Mouse (Mus musculus) hindbrain, postnatal 0 days (tissue): ENCODE results near the gene Reln. TPM values are rescaled to one million over a fixed set of nuclear protein-coding genes. Genes with fewer than 3 reads are reported as not detected.
A peak's percentile ranks its signal among the peaks of the same experiment; 100 is the strongest.

Source experiments
- ATAC-seq: fragments of 200-750 bp; cut with Nextera tagmentation; 2 replicates; pipeline ENCODE4 v1.8.0; 2017; ENCODE audit warnings: mild to moderate bottlenecking, moderate TSS enrichment, moderate library complexity
- DNase-seq: peaks from one replicate; pipeline ENCODE4 v3.0.0-alpha.2; 2015; ENCODE audit warnings: low spot score
- H3K27ac ChIP-seq: fragments of 300-500 bp; sonication (generic); 2 replicates; pipeline ENCODE4 v1.5.1; 2014; ENCODE audit warnings: mild to moderate bottlenecking
- H3K27me3 ChIP-seq: fragments of 300-500 bp; sonication (generic); 2 replicates; pipeline ENCODE4 v1.6.1; 2014; ENCODE audit warnings: low read length, mixed read lengths; ENCODE audit not compliant: insufficient read depth
- H3K36me3 ChIP-seq: fragments of 300-500 bp; sonication (generic); 2 replicates; pipeline ENCODE4 v1.6.1; 2014; ENCODE audit warnings: low read length, mixed read lengths; ENCODE audit not compliant: insufficient read depth
- H3K4me1 ChIP-seq: fragments of 300-500 bp; sonication (generic); 2 replicates; pipeline ENCODE4 v1.6.1; 2014; ENCODE audit warnings: antibody characterized with exemption, low read length, mixed read lengths; ENCODE audit not compliant: insufficient read depth
- H3K4me2 ChIP-seq: fragments of 300-500 bp; sonication (generic); 2 replicates; pipeline ENCODE4 v1.6.1; 2014; ENCODE audit warnings: low read depth, mild to moderate bottlenecking, low read length, moderate library complexity, mixed read lengths
- H3K4me3 ChIP-seq: fragments of 300-500 bp; sonication (generic); 2 replicates; pipeline ENCODE4 v1.5.1; 2014; ENCODE audit warnings: low read length
- H3K9ac ChIP-seq: fragments of 300-500 bp; sonication (generic); replicated peaks from 2 replicates; pipeline ENCODE4 v1.6.1; 2014; ENCODE audit warnings: mild to moderate bottlenecking, low read length, moderate library complexity, mixed read lengths
- H3K9me3 ChIP-seq: fragments of 300-500 bp; sonication (generic); 2 replicates; pipeline ENCODE4 v1.6.1; 2016; ENCODE audit warnings: low read length, mixed read lengths
- CTCF ChIP-seq: IDR thresholded peaks from 2 replicates; pipeline ENCODE4 v1.5.1; 2016; ENCODE audit warnings: antibody characterized with exemption, control low read depth, low read depth
- WGBS: fragments of 180-500 bp; shearing (Covaris S2); extraction: QIAGEN DNeasy Blood & Tissue Kit; methylation state at CpG from one replicate; pipeline ENCODE4 v1.1.7; 2014; 5-methylcytosine and 5-hydroxymethylcytosine counted together
- polyA plus RNA-seq: library from polyadenylated mRNA; unstranded; fragments of >200 nt; fragmentation: Nextera tagmentation; extraction: Ambion mirVana; gene quantifications from 2 replicates; pipeline ENCODE4 v1.2.1, GENCODE M21; 2015
- total RNA-seq: library from RNA; depleted of rRNA; stranded (reverse); fragments of >200 nt; gene quantifications from 2 replicates; pipeline ENCODE4 v1.2.3, GENCODE M21; 2014

Reln gene
- total and polyA plus RNA-seq, 2 experiments from 2014 or later = 41.9 to 226 TPM

GRCm38 (mm10) chr5:22007304-22008059, 337.0 kb downstream of the Reln start:
- Histone ChIP-seq H3K9ac (no peak overlapping the region), H3K27me3 (no peaks in the 10 kb centered on the region), H3K36me3 (no peaks in the 10 kb centered on the region), H3K4me1 (no peaks in the 10 kb centered on the region), H3K27ac (no peak overlapping the region), H3K4me2 (no peak overlapping the region), H3K4me3 (no peak overlapping the region), H3K9me3 (no peaks in the 10 kb centered on the region)
- DNase-seq (no peak), ATAC-seq (0 out of 2 replicates have a peak, but pooled peaks have one; percentile 18)
- no peak for TF ChIP-seq CTCF
- 60% methylated on average over 11 of the region's 11 CpGs for WGBS

- no peak for ATAC-seq
- H3K4me1 ChIP-seq = no peaks in the 10 kb centered on the region
- H3K4me3 ChIP-seq = no peak overlapping the region
- H3K27me3 ChIP-seq = no peaks in the 10 kb centered on the region
- H3K4me2 ChIP-seq = no peak overlapping the region
- WGBS = 79% methylated on average over 4 of the region's 4 CpGs
- no peaks in the 10 kb centered on the region; the same call in 1 of the 2 replicates for H3K36me3 ChIP-seq
- no peaks in the 10 kb centered on the region for H3K9me3 ChIP-seq
- H3K27ac ChIP-seq = no peak overlapping the region
- no peak for DNase-seq
- TF ChIP-seq CTCF = peak; percentile 33; the same call in 1 of the 2 replicates
- H3K9ac ChIP-seq = no peak overlapping the region
Measured at GRCm38 (mm10) chr5:22003858-22004257, 340.6 kb downstream of the Reln start.

DNA sequence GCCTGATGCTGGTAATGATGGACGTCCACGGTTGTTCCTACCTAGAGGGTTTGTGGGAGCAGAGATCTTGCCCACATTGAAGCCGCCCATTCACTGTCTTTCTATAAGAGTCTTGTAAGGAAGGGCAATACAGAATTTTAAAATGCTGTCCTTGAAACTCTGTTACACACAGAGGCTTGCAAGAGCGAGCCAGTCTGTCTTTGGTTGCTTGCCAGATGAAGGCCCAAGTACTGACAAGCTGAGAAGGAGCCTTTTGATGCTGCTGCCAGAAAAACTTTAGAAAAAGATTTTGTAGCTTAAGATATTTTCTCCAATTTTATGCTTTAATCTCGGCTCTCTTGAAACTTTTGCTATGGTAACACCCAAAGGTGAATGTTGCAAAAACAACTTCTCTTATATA, 356.8 kb downstream of the Reln start:
- no peaks in the 10 kb centered on the region for H3K27me3 ChIP-seq
- no peak overlapping the region for H3K9ac ChIP-seq
- H3K4me2 ChIP-seq = no peak overlapping the region
- no peak for ATAC-seq
- no peak overlapping the region for H3K4me3 ChIP-seq
- H3K27ac ChIP-seq = no peak overlapping the region
- no peaks in the 10 kb centered on the region for H3K36me3 ChIP-seq
- no peaks in the 10 kb centered on the region for H3K4me1 ChIP-seq
- no peak for TF ChIP-seq CTCF
- no peaks in the 10 kb centered on the region for H3K9me3 ChIP-seq
- 61% methylated on average over 5 of the region's 5 CpGs for WGBS
- peak; percentile 56 for DNase-seq

DNA sequence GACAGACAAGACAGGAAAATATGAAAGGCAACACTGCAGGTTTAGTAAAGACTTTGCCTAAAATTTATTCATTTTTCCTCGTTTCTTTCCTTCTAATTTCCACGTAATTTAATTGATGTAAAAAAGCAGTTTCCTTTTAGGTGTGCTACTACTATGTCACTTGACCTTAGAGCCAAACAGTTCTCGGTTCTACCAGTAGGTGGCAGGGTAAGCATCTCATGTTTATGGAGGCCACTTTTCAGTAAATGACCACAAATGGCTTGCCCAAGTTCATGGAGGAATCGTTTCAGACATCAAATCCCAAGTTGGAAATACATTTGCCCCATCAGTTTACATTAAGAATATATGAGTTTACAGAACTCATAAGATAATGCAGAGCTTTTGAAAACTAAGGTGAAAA, 358.2 kb downstream of the Reln start:
- no peaks in the 10 kb centered on the region for H3K4me1 ChIP-seq
- no peak overlapping the region for H3K4me3 ChIP-seq
- TF ChIP-seq CTCF = peak; percentile 64
- no peak overlapping the region for H3K4me2 ChIP-seq
- H3K9ac ChIP-seq = no peak overlapping the region
- DNase-seq (peak; percentile 59), ATAC-seq (no peak)
- H3K9me3 ChIP-seq = no peaks in the 10 kb centered on the region
- H3K27me3 ChIP-seq = no peaks in the 10 kb centered on the region
- no peak overlapping the region for H3K27ac ChIP-seq
- no peaks in the 10 kb centered on the region for H3K36me3 ChIP-seq
- WGBS = 53% methylated on average over 4 of the region's 4 CpGs

DNA sequence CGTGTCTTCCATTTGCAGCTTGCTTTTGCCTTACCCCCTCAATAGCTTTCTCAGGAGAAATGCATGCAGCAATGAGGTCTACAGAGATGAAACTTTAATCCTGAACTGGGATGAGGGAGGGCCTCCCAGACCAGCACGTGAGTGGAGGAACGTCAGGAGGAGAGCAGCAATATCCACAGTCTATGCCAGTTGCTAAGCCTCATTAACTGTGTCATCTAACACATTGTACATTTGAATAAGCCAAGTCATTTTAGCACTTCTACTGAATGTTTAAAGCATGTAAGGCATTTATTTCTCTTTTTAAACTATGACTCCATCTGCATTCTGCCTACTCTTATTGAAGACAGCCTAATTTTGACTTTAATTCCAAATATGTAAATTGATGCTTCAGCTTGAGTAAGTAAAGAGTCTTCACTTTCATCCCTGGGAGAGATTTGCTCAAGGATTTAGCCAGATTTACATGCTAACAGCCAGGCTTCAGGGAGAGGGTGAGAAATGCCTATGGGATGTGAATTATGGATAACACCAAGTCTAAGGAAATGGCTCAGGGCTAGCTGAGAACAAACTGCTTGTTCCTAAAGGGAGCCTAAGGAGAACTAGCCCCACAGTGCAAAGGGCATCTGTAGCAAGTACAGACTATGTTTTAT, 361.4 kb downstream of the Reln start:
- ATAC-seq (no peak), DNase-seq (no peak)
- H3K27ac ChIP-seq = no peak overlapping the region
- no peak overlapping the region for H3K4me3 ChIP-seq
- H3K27me3 ChIP-seq = no peaks in the 10 kb centered on the region
- 59% methylated on average over 3 of the region's 3 CpGs for WGBS
- TF ChIP-seq CTCF = no peak
- H3K36me3 ChIP-seq = no peaks in the 10 kb centered on the region
- H3K4me1 ChIP-seq = no peaks in the 10 kb centered on the region
- H3K9ac ChIP-seq = no peak overlapping the region
- H3K9me3 ChIP-seq = no peaks in the 10 kb centered on the region
- H3K4me2 ChIP-seq = no peak overlapping the region

DNA sequence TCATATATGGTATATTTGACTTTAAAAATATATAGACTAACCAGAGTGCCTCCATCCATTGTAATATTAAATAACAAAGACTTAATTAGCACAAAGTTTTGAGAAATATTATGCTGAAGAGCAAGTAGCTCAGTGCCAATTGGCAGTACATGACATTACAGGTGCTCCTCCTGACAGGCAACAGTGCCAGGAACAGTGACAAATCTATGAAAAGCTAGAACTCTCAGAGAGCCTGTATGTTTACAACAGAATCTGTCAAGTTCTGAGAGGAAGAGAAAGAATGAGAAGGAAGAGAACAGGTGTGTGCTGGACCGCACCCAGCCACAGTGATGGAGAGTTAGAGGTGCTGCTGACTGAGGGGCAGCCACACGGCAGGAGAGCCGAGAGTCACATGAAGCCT, 363.3 kb downstream of the Reln start:
- H3K4me3 ChIP-seq = no peak overlapping the region
- ATAC-seq = no peak
- no peaks in the 10 kb centered on the region for H3K27me3 ChIP-seq
- no peak overlapping the region for H3K27ac ChIP-seq
- H3K9me3 ChIP-seq = no peaks in the 10 kb centered on the region
- no peak for TF ChIP-seq CTCF
- H3K9ac ChIP-seq = no peak overlapping the region
- H3K4me1 ChIP-seq = no peaks in the 10 kb centered on the region
- no peak for DNase-seq
- no peak overlapping the region for H3K4me2 ChIP-seq
- H3K36me3 ChIP-seq = no peaks in the 10 kb centered on the region
- whole genome bisulfite sequencing = 84% methylated on average over 3 of the region's 3 CpGs

DNA sequence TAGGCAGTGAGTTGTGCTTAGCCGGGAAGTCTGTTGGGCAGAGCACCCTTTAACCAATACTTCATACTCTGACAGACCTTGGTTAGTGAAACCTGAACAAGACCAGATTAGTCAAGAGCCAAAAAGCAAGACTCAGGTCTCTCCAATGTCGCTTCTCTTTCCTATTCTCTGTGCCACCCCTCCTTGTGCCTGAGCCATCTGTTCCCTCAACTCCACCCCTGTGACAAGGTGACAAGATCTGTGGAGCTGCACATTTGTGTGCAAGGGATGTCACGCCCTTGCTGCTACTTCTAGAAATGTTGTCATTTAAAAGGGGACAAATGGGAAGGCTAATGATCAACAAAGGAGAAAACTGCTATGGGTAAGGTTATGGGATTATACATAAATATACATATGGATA, 364.0 kb downstream of the Reln start:
- H3K4me3 ChIP-seq = no peak overlapping the region
- WGBS = 69% methylated on average over 3 of the region's 3 CpGs
- TF ChIP-seq CTCF = no peak

More for the DNA sequence above, 364.0 kb downstream of the Reln start:
- DNase-seq (no peak), ATAC-seq (no peak)
- H3K27me3 ChIP-seq = no peaks in the 10 kb centered on the region
- no peak overlapping the region for H3K4me2 ChIP-seq
- H3K36me3 ChIP-seq = no peaks in the 10 kb centered on the region
- H3K4me1 ChIP-seq = no peaks in the 10 kb centered on the region
- H3K27ac ChIP-seq = no peak overlapping the region
- H3K9me3 ChIP-seq = no peaks in the 10 kb centered on the region
- H3K9ac ChIP-seq = no peak overlapping the region
